Mouse (Mus musculus): ENCODE results near the gene Dusp7. TPM values are rescaled to one million over a fixed set of nuclear protein-coding genes. Genes with fewer than 3 reads are reported as not detected.

Gene Dusp7
- polyA plus RNA-seq, 1 experiment from 2014 or later = 44.9 TPM

DNA sequence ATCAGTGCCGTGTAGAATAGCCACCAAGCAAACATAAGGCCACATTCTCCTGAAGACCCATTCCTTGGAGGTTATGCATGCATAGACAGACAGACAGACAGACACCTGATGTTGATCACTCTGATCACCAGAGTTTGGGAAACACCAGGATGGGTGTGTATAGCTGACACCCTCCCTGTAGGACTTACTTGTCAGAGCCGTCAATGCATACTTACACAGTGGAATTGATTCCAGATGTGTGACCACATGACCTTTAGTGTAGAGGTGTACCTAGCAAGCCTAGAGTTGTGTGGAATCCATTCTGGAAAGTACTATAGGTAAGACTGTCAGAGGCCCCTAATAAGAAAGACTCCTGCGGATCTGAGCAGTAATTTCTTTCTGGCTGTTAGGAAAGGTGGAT, 11.3 kb upstream of the Dusp7 start:
- peak; percentile 54 for DNase-seq (ENCODE audit: low spot score)
- H3K4me1 ChIP-seq = peaks cover 100% of the 10 kb centered on the region
- H3K27ac ChIP-seq = peak overlapping the region; percentile 98
- H3K9me3 ChIP-seq (replicated peaks) = no peaks in the 10 kb centered on the region
- no peaks in the 10 kb centered on the region for H3K36me3 ChIP-seq
- peak overlapping the region; percentile 34 for H3K4me3 ChIP-seq
- WGBS = 22% methylated on average over 3 of the region's 3 CpGs
- H3K27me3 ChIP-seq (ENCODE audit: low read depth, poor library complexity, severe bottlenecking) = no peaks in the 10 kb centered on the region

DNA sequence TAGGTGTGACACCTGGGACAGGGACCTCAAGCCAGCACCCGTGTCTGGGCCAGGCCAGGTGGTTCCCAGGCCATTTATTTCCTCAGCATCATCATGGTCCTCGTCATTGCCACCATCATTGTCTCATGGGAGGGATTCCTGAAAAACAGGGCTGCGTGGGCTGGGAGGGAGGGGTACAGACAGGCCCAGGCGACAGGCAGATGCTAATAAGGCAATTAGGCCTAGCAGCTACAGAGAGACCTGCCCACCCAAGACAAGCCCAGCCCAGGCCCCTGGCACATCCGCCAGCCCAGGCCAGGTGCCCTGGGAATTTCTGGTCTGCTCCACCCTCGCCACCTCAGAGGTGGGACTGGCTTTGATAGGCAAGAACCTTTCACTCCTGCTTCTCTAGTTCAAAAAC, 9.1 kb upstream of the Dusp7 start:
- no peak overlapping the region for H3K4me3 ChIP-seq
- H3K36me3 ChIP-seq = no peaks in the 10 kb centered on the region
- 56% methylated on average over 6 of the region's 6 CpGs for WGBS
- H3K27me3 ChIP-seq (ENCODE audit: low read depth, poor library complexity, severe bottlenecking) = no peaks in the 10 kb centered on the region
- no peak for DNase-seq (ENCODE audit: low spot score)
- no peaks in the 10 kb centered on the region for H3K9me3 ChIP-seq (replicated peaks)
- peak overlapping the region; percentile 98 for H3K27ac ChIP-seq
- H3K4me1 ChIP-seq = peaks cover 84% of the 10 kb centered on the region

DNA sequence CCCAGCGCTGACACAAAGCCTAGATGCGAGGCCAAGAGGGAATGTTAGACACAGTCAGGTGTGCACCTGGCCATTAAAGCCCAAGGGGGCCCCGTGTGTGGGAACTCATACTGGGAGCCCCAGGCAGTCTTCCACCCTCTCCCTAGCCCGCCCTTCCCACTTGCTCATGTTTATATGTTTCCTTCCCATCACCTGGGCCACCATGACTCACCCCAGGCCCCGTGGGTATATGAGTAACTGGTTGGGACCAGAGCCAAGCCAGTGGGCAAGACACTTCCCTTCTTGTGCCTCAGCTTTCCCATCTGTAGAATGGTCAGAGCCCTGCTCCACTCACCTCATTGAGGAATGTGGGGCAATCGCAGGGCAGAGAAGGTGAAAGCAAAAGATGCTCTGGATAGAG, 7.3 kb upstream of the Dusp7 start:
- H3K4me3 ChIP-seq = no peak overlapping the region
- H3K9me3 ChIP-seq (replicated peaks) = no peaks in the 10 kb centered on the region
- peak overlapping the region; percentile 98 for H3K27ac ChIP-seq
- peaks cover 84% of the 10 kb centered on the region for H3K4me1 ChIP-seq
- 0 out of 2 replicates have a peak, but pooled peaks cover 2% of the 10 kb centered on the region for H3K36me3 ChIP-seq
- 87% methylated on average over 6 of the region's 6 CpGs for WGBS
- DNase-seq (ENCODE audit: low spot score) = no peak
- no peaks in the 10 kb centered on the region for H3K27me3 ChIP-seq (ENCODE audit: low read depth, poor library complexity, severe bottlenecking)

DNA sequence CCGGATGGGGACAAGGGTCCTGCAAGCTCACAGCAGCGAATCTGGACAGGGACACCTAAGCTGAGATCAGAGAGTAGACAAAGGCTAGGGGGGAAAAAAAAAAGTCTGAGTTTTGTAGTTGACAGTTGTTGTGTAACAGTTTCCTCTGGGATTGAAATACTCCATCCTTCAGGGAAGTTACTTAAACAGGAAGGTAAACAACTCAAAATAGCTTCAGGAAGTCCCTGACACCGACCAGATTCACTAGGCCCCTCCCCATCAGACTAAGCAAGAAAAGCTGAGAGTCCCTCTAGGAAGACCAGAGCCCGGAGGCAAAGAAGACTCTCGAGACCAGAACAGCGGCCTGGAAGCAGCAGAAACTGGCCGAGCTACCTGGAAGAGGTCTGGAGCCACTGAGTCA, 3.1 kb upstream of the Dusp7 start:
- DNase-seq (ENCODE audit: low spot score) = no peak
- Histone ChIP-seq H3K27me3 (ENCODE audit: low read depth, poor library complexity, severe bottlenecking) (no peaks in the 10 kb centered on the region), H3K36me3 (peaks cover 5% of the 10 kb centered on the region), H3K9me3 (replicated peaks) (no peaks in the 10 kb centered on the region), H3K4me3 (no peak overlapping the region), H3K27ac (peak overlapping the region; percentile 98), H3K4me1 (peaks cover 70% of the 10 kb centered on the region)
- WGBS = 80% methylated on average over 7 of the region's 7 CpGs

DNA sequence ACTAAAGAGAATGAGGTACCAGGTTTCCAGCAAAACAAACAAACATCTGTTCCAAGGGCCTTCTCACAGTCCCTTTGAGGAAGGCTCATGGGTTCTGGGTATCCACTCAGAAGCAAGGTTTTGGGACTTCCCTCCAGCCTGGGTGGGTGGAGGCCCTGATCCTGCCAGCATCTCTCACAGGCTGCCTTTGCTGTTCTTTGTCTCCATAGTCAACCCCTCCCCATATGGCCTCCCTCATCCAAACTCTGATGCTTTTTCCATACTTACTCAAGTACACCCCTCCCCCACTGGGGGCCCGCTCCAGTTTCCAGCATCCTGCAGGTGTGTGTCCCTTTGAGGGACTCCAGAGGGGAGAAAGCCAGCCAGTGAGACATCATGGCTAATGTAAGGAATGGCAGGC, 2.2 kb upstream of the Dusp7 start:
- peak overlapping the region; percentile 98 for H3K27ac ChIP-seq
- WGBS = 76% methylated on average over 1 of the region's 1 CpGs

DNA sequence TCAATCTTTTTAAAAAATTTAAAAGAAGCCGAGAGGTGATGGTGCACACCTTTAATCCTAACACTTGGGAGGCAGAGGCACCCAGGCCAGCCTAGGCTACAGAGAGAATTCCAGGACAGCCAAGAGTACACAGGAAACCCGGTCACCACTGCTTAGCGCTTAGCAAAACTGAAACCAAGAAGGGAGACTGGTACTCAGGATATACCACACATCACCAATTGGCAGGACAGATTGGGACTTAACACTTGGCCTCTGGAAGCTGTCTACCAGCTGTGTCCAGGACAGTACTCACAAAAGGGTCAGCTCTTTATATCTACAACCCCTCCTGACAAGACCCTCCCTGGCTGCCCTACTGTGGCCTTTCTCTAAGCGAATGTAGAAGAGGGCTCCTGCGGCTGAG, 1.4 kb upstream of the Dusp7 start:
- Histone ChIP-seq H3K27me3 (ENCODE audit: low read depth, poor library complexity, severe bottlenecking) (no peaks in the 10 kb centered on the region), H3K27ac (peak overlapping the region; percentile 98), H3K4me1 (peaks cover 70% of the 10 kb centered on the region), H3K4me3 (peak overlapping the region; percentile 95), H3K36me3 (peaks cover 22% of the 10 kb centered on the region), H3K9me3 (replicated peaks) (no peaks in the 10 kb centered on the region)
- no peak for DNase-seq (ENCODE audit: low spot score)
- WGBS = 23% methylated on average over 5 of the region's 5 CpGs

More for the DNA sequence above, 2.2 kb upstream of the Dusp7 start:
- Histone ChIP-seq H3K27me3 (ENCODE audit: low read depth, poor library complexity, severe bottlenecking) (no peaks in the 10 kb centered on the region), H3K4me1 (peaks cover 70% of the 10 kb centered on the region), H3K9me3 (replicated peaks) (no peaks in the 10 kb centered on the region), H3K36me3 (peaks cover 14% of the 10 kb centered on the region), H3K4me3 (peak overlapping the region; percentile 95)
- DNase-seq (ENCODE audit: low spot score) = no peak

DNA sequence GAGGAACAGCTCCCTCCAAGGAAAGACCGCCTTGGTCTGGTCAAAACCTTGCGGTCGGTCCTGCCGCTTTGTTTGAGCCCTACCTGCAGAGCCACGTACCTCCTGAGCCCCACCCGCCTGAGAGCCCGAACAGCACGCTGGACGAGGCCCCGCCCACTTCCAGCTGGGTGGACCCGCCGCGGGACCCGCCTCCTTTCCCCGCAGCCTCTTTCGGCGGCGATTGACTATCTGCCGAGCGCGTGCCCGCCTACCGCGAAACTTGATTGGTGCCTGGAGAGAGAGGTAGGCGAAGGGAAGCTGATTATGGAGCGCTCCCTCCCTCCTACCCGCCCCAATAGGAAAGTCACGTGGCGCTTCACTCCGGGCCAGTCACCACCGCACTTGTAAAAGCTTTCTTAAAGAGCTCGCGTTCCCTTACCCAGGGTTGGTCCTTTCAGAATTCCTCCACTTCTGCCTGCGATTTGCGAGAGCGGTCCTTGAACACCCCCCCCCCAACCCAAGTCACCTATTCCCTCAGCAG, 780 bp upstream of the Dusp7 start:
- DNase-seq (ENCODE audit: low spot score) = peak; percentile 99
- peaks cover 74% of the 10 kb centered on the region for H3K4me1 ChIP-seq
- H3K36me3 ChIP-seq = peaks cover 29% of the 10 kb centered on the region
- H3K27me3 ChIP-seq (ENCODE audit: low read depth, poor library complexity, severe bottlenecking) = no peaks in the 10 kb centered on the region
- peak overlapping the region; percentile 98 for H3K27ac ChIP-seq
- under 1% methylated on average over 36 of the region's 36 CpGs for WGBS
- H3K4me3 ChIP-seq = peak overlapping the region; percentile 95
- H3K9me3 ChIP-seq (replicated peaks) = no peaks in the 10 kb centered on the region

DNA sequence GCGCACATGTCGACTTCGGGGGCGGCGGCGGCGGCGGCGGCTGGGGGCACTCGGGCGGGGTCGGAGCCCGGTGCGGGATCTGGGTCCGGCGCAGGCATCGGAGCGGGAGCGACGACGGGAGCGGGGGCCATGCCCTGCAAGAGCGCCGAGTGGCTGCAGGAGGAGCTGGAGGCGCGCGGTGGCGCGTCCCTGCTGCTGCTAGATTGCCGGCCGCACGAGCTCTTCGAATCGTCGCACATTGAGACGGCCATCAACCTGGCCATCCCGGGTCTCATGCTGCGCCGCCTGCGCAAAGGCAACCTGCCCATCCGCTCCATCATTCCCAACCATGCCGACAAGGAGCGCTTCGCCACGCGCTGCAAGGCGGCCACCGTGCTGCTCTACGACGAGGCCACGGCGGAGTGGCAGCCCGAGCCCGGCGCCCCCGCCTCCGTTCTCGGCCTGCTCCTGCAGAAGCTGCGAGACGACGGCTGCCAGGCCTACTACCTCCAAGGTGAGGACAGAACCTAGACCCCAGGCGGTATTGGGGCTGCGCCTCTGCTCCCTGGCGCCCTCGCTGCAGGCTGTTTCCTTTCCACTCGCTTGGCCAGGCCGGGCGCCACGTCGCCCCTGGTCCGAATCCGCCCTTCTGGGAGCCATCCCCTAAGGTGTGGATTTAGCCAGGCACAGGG, 534 bp downstream of the Dusp7 start:
- Histone ChIP-seq H3K27ac (peak overlapping the region; percentile 98), H3K4me3 (peak overlapping the region; percentile 95), H3K27me3 (ENCODE audit: low read depth, poor library complexity, severe bottlenecking) (no peaks in the 10 kb centered on the region), H3K4me1 (peaks cover 84% of the 10 kb centered on the region), H3K36me3 (peaks cover 42% of the 10 kb centered on the region), H3K9me3 (replicated peaks) (no peaks in the 10 kb centered on the region)
- peak; percentile 72 for DNase-seq (ENCODE audit: low spot score)
- WGBS = under 1% methylated on average over 72 of the region's 72 CpGs

DNA sequence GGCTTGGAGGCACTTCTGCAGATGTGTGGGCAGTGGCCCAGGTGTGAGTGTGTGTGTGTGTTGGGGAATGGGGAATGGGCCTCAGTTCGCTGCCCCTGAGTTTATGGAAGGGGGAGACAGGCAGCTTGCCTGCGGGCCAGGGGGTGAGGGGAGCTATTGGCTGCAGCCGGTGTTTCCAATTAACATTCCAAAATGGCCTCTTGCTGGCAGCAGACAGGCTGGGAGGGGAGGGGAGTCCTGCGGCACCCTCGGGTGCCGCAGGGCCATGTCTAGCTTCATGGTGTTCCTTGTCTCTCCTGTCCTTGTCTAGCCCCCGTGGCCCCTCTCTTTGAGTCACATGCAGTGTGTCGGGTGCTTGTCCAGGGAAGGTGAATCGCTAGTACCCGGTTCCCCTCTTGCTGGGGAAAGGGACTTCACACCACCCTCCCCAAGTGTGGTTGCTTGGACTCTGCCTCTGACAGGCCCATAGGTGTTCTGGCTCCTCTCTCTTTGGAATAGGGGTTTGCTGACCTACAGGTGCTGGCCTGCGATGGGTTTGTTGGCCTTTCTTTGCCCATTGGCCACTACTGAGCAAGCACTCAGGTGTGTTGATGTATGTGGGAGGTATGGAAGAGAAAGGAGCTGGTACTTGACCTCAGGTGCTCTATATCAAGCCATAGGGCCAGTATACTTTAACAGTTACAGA, 1.5 kb downstream of the Dusp7 start:
- Histone ChIP-seq H3K9me3 (replicated peaks) (no peaks in the 10 kb centered on the region), H3K4me3 (peak overlapping the region; percentile 95), H3K27me3 (ENCODE audit: low read depth, poor library complexity, severe bottlenecking) (no peaks in the 10 kb centered on the region), H3K4me1 (peaks cover 81% of the 10 kb centered on the region), H3K36me3 (peaks cover 51% of the 10 kb centered on the region), H3K27ac (peak overlapping the region; percentile 98)
- peak; percentile 70 for DNase-seq (ENCODE audit: low spot score)
- 7% methylated on average over 11 of the region's 11 CpGs for WGBS

DNA sequence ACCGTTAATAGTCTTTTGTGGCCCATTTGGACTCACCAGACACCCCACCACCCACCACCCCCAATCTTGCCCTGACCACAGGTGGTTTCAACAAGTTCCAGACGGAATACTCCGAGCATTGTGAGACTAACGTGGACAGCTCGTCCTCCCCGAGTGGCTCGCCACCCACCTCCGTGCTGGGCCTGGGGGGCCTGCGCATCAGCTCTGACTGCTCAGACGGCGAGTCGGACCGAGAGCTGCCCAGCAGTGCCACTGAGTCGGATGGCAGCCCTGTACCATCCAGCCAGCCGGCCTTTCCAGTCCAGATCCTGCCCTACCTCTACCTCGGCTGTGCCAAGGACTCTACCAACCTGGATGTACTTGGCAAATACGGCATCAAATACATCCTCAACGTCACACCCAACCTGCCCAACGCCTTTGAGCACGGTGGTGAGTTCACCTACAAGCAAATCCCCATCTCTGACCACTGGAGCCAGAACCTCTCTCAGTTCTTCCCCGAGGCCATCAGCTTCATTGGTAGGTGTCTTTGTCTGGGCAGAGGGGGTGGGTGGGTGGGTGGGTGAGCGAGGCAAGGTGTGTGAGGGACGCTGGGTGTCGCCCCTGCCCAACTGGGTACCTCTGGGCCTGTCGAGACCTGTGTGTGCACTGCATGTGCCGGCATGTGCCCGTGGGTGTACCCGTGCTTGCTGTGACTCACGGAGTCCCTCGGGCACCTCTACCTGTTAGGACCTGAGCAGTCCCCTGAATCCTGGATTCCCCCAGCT, 2.4 kb downstream of the Dusp7 start:
- Histone ChIP-seq H3K4me1 (peaks cover 72% of the 10 kb centered on the region), H3K4me3 (peak overlapping the region; percentile 95), H3K9me3 (replicated peaks) (no peaks in the 10 kb centered on the region), H3K27me3 (ENCODE audit: low read depth, poor library complexity, severe bottlenecking) (no peaks in the 10 kb centered on the region), H3K27ac (peak overlapping the region; percentile 98), H3K36me3 (peaks cover 58% of the 10 kb centered on the region)
- 75% methylated on average over 30 of the region's 30 CpGs for WGBS
- no peak for DNase-seq (ENCODE audit: low spot score)

DNA sequence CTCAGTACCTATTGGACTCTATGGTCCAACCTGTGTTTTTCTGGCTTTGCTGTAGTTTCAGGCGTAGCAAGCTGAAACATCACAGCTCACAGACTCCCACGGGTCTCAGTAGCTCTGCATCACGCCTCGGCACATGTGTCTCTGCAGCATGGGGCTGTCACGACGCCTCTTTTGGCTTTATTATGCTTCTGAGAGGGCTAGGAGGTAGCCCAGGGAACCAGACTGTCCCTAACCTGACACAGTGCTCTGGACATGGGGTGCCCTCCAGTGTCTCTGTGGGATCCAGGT, 2.9 kb downstream of the Dusp7 start:
- peaks cover 60% of the 10 kb centered on the region for H3K36me3 ChIP-seq
- DNase-seq (ENCODE audit: low spot score) = no peak
- no peaks in the 10 kb centered on the region for H3K27me3 ChIP-seq (ENCODE audit: low read depth, poor library complexity, severe bottlenecking)
- no peaks in the 10 kb centered on the region for H3K9me3 ChIP-seq (replicated peaks)
- peaks cover 67% of the 10 kb centered on the region for H3K4me1 ChIP-seq
- peak overlapping the region; percentile 98 for H3K27ac ChIP-seq
- H3K4me3 ChIP-seq = peak overlapping the region; percentile 95
- 32% methylated on average over 6 of the region's 6 CpGs for WGBS

DNA sequence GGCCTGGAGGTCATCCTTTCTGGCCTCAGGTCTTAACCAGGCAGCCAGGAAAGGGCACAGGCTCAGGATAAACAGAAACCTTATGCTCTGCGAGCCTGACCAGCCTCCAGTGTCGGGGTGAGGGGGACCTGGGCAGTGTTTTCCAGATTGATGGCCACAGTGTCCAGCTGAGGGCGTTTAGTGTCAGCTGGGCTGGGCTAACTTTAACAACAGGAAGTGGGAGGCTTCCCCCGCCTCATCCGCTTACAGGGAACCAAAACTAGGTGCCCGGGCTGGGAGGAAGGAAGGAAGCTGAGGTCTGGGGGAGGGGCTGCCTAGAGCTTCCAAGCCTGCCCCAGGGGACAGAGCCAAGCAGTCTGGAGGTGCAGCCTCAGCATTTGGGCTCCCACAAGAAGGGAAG, 3.3 kb downstream of the Dusp7 start:
- DNase-seq (ENCODE audit: low spot score) = peak; percentile 58
- Histone ChIP-seq H3K27ac (peak overlapping the region; percentile 98), H3K9me3 (replicated peaks) (no peaks in the 10 kb centered on the region), H3K36me3 (peaks cover 63% of the 10 kb centered on the region), H3K27me3 (ENCODE audit: low read depth, poor library complexity, severe bottlenecking) (no peaks in the 10 kb centered on the region), H3K4me1 (peaks cover 63% of the 10 kb centered on the region), H3K4me3 (peak overlapping the region; percentile 95)
- WGBS = 0% methylated on average over 6 of the region's 6 CpGs
